In genomic region chrX:128516358-128516757, GRCm38 (mm10) we compare ENCODE assay signal across 21 mouse cellular contexts.
"Had no signal": no experiment of that assay in that cellular context is flagged by ENCODE, and none has a peak within 500 bp of the region (broad histone marks: within the 10 kb centered on the region; RNA-seq: fewer than 3 reads in every experiment).

No protein-coding gene starts in this region.

- ATAC-seq: liver, embryonic 12.5 days had no signal

- H3K4me2 ChIP-seq: kidney, embryonic 15.5 days; limb, embryonic 13.5 days; liver, embryonic 12.5 days; liver, embryonic 15.5 days; lung, embryonic 15.5 days; midbrain, embryonic 12.5 days; stomach, embryonic 15.5 days had no signal

- H3K36me3 ChIP-seq: kidney, embryonic 15.5 days; limb, embryonic 10.5 days; limb, embryonic 13.5 days; liver, embryonic 12.5 days; liver, embryonic 15.5 days; lung, embryonic 15.5 days; midbrain, embryonic 12.5 days; stomach, embryonic 15.5 days had no signal

- H3K4me3 ChIP-seq: kidney, embryonic 15.5 days; left cerebral cortex, adult 2 months; limb, embryonic 10.5 days; limb, embryonic 13.5 days; liver, embryonic 12.5 days; liver, embryonic 15.5 days; lung, embryonic 15.5 days; megakaryocyte, embryonic 14.5 days; midbrain, embryonic 12.5 days; stomach, embryonic 15.5 days had no signal

- H3K27me3 ChIP-seq: kidney, embryonic 15.5 days; limb, embryonic 13.5 days; liver, embryonic 12.5 days; liver, embryonic 15.5 days; lung, embryonic 15.5 days; megakaryocyte, embryonic 14.5 days; midbrain, embryonic 12.5 days; stomach, embryonic 15.5 days had no signal

- H3K9ac ChIP-seq: kidney, embryonic 15.5 days; limb, embryonic 13.5 days; liver, embryonic 12.5 days; liver, embryonic 15.5 days; lung, embryonic 15.5 days; midbrain, embryonic 12.5 days; stomach, embryonic 15.5 days had no signal

- H3K27ac ChIP-seq: kidney, embryonic 15.5 days; left cerebral cortex, adult 2 months; limb, embryonic 10.5 days; limb, embryonic 13.5 days; liver, embryonic 12.5 days; liver, embryonic 15.5 days; lung, embryonic 15.5 days; midbrain, embryonic 12.5 days; stomach, embryonic 15.5 days had no signal

- H3K4me1 ChIP-seq: kidney, embryonic 15.5 days; limb, embryonic 10.5 days; limb, embryonic 13.5 days; liver, embryonic 12.5 days; liver, embryonic 15.5 days; lung, embryonic 15.5 days; megakaryocyte, embryonic 14.5 days; midbrain, embryonic 12.5 days; stomach, embryonic 15.5 days had no signal

- DNase-seq: kidney, adult 11 months; kidney, adult 8-10 months; kidney, postnatal 10 days; kidney, postnatal 36 days; layer of hippocampus, postnatal 36 days; liver; lung, adult 18-20 months; lung, postnatal 10 days; lung, postnatal 36 days; spleen, adult 18-20 months; thymus, postnatal 25 days had no signal

- H3K9me3 ChIP-seq: kidney, embryonic 15.5 days; limb, embryonic 10.5 days; limb, embryonic 13.5 days; liver, embryonic 12.5 days; liver, embryonic 15.5 days; lung, embryonic 15.5 days; megakaryocyte, embryonic 14.5 days; midbrain, embryonic 12.5 days; stomach, embryonic 15.5 days had no signal
